Comparison of ENCODE assay signal across 8 mouse cellular contexts in the genomic region with DNA sequence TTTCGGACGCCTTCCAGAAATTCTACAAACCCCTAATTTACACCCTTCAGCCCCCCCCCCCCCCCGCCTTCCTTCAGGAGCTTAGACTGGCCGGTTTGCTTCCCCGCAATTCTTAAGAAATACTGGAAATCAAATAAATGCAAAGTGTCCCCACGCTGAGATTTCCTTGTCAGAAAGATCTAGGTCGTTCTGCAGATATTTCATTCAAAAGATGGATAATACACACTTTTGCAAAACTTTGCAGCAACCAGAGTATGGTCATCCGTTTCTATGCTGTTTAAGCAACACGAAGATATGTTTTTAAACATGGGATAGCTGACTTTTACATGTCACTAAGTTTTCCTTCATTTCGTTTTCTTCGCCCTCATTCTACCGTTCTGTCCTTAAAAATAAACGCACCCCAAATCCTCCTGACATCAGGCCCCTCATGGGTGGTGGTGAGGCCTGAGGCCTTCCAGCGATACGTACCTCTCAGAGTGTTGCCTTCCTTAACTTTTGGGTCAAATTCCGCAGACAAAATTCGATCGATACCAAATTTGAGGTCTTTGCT. TPM values are rescaled to one million over a fixed set of nuclear protein-coding genes. Genes with fewer than 3 reads are reported as not detected.
DNase-seq lines count a peak whose midpoint lies in the region; ATAC-seq and TF ChIP-seq lines count a peak whose summit lies in the region.

No protein-coding gene starts in this region.

- peaks cover 56% of the 10 kb centered on the region for H3K4me1 ChIP-seq in megakaryocyte, embryonic 14.5 days
- H3K4me1 ChIP-seq in forebrain, embryonic 10.5 days = peaks cover 31% of the 10 kb centered on the region
- peaks cover 10% of the 10 kb centered on the region; the same call in 1 of the 2 replicates for H3K4me1 ChIP-seq in limb, embryonic 11.5 days (ENCODE audit: control insufficient read depth, insufficient read depth, low read length)
- peaks cover 20% of the 10 kb centered on the region for H3K4me1 ChIP-seq in olfactory bulb, adult 2 months (ENCODE audit: control insufficient read depth, insufficient read depth, low read length)

- DNase-seq in forebrain, embryonic 10.5 days (ENCODE audit: extremely low spot score, low spot score) = no peak
- no peak for DNase-seq in limb, embryonic 11.5 days (ENCODE audit: low spot score)
- no peak for DNase-seq in left cerebral cortex, adult 8-10 months (ENCODE audit: low spot score in 2 of 2)
- no peak for DNase-seq in left cerebral cortex, postnatal 14 days (ENCODE audit: low spot score in 2 of 2)
- no peak for DNase-seq in frontal cortex, postnatal 10 days (ENCODE audit: low spot score in 2 of 2)

- intact Hi-C loops in left cerebral cortex, postnatal 14 days (cut with DNase I) = no loop called here

- peak overlapping the region; percentile 66 for H3K9ac ChIP-seq in limb, embryonic 11.5 days (ENCODE audit: low read length)

- peaks cover 48% of the 10 kb centered on the region for H3K27me3 ChIP-seq in megakaryocyte, embryonic 14.5 days (replicated peaks)
- H3K27me3 ChIP-seq in forebrain, embryonic 10.5 days (ENCODE audit: poor library complexity, severe bottlenecking) = peaks cover 99% of the 10 kb centered on the region
- peaks cover 80% of the 10 kb centered on the region for H3K27me3 ChIP-seq in limb, embryonic 11.5 days (ENCODE audit: control insufficient read depth, insufficient read depth, low read length)

- no peak for TF ChIP-seq POLR2A in olfactory bulb, adult 2 months (IDR thresholded peaks at IDR 0.05; ENCODE audit: insufficient read depth, low read depth, low read length)

- no peaks in the 10 kb centered on the region for H3K9me3 ChIP-seq in megakaryocyte, embryonic 14.5 days
- no peaks in the 10 kb centered on the region for H3K9me3 ChIP-seq in forebrain, embryonic 10.5 days
- no peaks in the 10 kb centered on the region for H3K9me3 ChIP-seq in limb, embryonic 11.5 days (ENCODE audit: control insufficient read depth, low read length)

- H3K36me3 ChIP-seq in megakaryocyte, embryonic 14.5 days (replicated peaks; ENCODE audit: low read length) = peaks cover 42% of the 10 kb centered on the region
- no peaks in the 10 kb centered on the region for H3K36me3 ChIP-seq in forebrain, embryonic 10.5 days (replicated peaks)
- no peaks in the 10 kb centered on the region for H3K36me3 ChIP-seq in limb, embryonic 11.5 days (ENCODE audit: control insufficient read depth, insufficient read depth, low read length)

- peak overlapping the region; percentile 69; the same call in 1 of the 2 replicates for H3K27ac ChIP-seq in forebrain, embryonic 10.5 days
- peak overlapping the region; percentile 3; the same call in 1 of the 2 replicates for H3K27ac ChIP-seq in limb, embryonic 11.5 days (replicated peaks; ENCODE audit: low read depth, low read length)
- H3K27ac ChIP-seq in olfactory bulb, adult 2 months (ENCODE audit: insufficient read depth, low read depth, low read length) = no peak overlapping the region

- H3K4me3 ChIP-seq in megakaryocyte, embryonic 14.5 days (replicated peaks) = peak overlapping the region; percentile 95
- peak overlapping the region; percentile 63 for H3K4me3 ChIP-seq in forebrain, embryonic 10.5 days
- H3K4me3 ChIP-seq in limb, embryonic 11.5 days (ENCODE audit: low read depth, low read length) = peak overlapping the region; percentile 58
- H3K4me3 ChIP-seq in olfactory bulb, adult 2 months (ENCODE audit: insufficient read depth, low read depth, low read length) = peak overlapping the region; percentile 44; the same call in 1 of the 2 replicates

- ATAC-seq in megakaryocyte, adult 5-6 weeks (ENCODE audit: poor library complexity, severe bottlenecking) = no peak
- ATAC-seq in limb, embryonic 11.5 days (ENCODE audit: insufficient number of reproducible peaks, low FRiP score, low TSS enrichment, low read depth) = no peak

- peak overlapping the region; percentile 95 for H3K4me2 ChIP-seq in limb, embryonic 11.5 days (ENCODE audit: low read depth, severe bottlenecking)

- under 1% methylated on average over 18 of the region's 18 CpGs for whole genome bisulfite sequencing in forebrain, embryonic 10.5 days
- WGBS in limb, embryonic 11.5 days = 1% methylated on average over 18 of the region's 18 CpGs
- 12% methylated on average over 18 of the region's 18 CpGs for WGBS in olfactory bulb, adult 2 months

- no peak for TF ChIP-seq CTCF in olfactory bulb, adult 2 months (IDR thresholded peaks at IDR 0.05; ENCODE audit: insufficient read depth, low read depth, low read length)

RNA-seq across cellular contexts. Expression of gene Hlx, which starts 1.3 kb away (rescaled TPM):
- polyA plus RNA-seq in megakaryocyte, embryonic 14.5 days (2012; ENCODE audit: insufficient read depth, low replicate concordance) = 102 and 197 TPM in 2 replicates
- 29.3 and 39.3 TPM in 2 replicates for total RNA-seq in megakaryocyte, adult 5-6 weeks (2015)
- 23.3 and 27.1 TPM in 2 replicates for total RNA-seq in megakaryocyte, adult 5-6 weeks (2017)
- polyA plus RNA-seq in forebrain, embryonic 10.5 days (2016; fragmentation: Nextera tagmentation; extraction: Ambion mirVana) = 3.2 and 3.3 TPM in 2 replicates
- polyA plus RNA-seq in limb, embryonic 11.5 days (2014; fragmentation: Nextera tagmentation; extraction: Ambion mirVana) = 10.5 and 12.8 TPM in 2 replicates
- polyA plus RNA-seq in olfactory bulb, adult 2 months (2012; ENCODE audit: insufficient read depth, insufficient read length, low replicate concordance, missing spikeins) = not detected in 2 replicates
- 1 to 10 TPM in 2 of 4 experiments, under 1 TPM in 2; 0.22 to 2.0 (median 1.1) TPM for total RNA-seq in left cerebral cortex, adult 8-10 months (2022)
- 1 to 10 TPM in 1 of 2 experiments, under 1 TPM in 1; 0.64 to 1.4 TPM for total RNA-seq in left cerebral cortex, postnatal 14 days (2021)

Comparison
In these comparisons a context has a peak if more than half of its experiments do, and no peak if none do; other contexts are left out.
1. H3K4me3 ChIP-seq: peak in every context shown above with its lines; median percentile 95 in megakaryocyte, embryonic 14.5 days; 63 in forebrain, embryonic 10.5 days; 58 in limb, embryonic 11.5 days; 44 in olfactory bulb, adult 2 months.